Mouse (Mus musculus): Measurements from ENCODE around the gene Cbl.

- no peak for TF ChIP-seq CTCF (IDR thresholded peaks at IDR 0.05; ENCODE audit: insufficient read depth, low read depth, low read length)
- no peak for TF ChIP-seq POLR2A (IDR thresholded peaks at IDR 0.05; ENCODE audit: insufficient read depth, low read depth, low read length)
These were observed 34.3 kb downstream of the Cbl start for GRCm38 (mm10) chr9:44199580-44199979.

Measured in olfactory bulb, adult 2 months (tissue).